8 mouse cellular contexts compared by ENCODE assay signal in the genomic region with DNA sequence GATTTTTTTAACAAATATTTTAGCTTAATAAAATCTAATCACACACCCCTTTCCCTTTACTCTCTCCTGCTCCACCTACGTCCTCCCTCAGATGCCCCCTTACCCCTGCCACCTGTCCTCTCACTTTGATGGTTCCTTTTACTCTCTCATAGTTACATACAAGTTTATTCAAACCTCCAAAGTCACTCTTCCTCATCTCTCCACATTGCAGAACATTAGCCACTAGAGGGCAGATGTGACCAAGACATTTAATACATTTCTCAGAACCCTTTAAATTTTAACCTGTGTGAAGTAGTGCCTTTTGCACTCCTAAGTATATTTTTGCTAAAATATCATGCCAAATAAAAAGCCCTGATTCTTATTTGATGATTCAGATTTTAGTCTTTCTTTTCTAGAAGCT. TPM values are rescaled to one million over a fixed set of nuclear protein-coding genes. Genes with fewer than 3 reads are reported as not detected.
A peak's percentile ranks its signal among the peaks of the same experiment; 100 is the strongest.
DNase-seq lines count a peak whose midpoint lies in the region; ATAC-seq and TF ChIP-seq lines count a peak whose summit lies in the region.
"Had no signal": no experiment of that assay in that cellular context is flagged by ENCODE, and none has a peak within 500 bp of the region (broad histone marks: within the 10 kb centered on the region; RNA-seq: fewer than 3 reads in every experiment).

No protein-coding gene starts in this region.

- H3K4me1 ChIP-seq in midbrain, embryonic 12.5 days, result no peaks in the 10 kb centered on the region

- H3K36me3 ChIP-seq in midbrain, embryonic 12.5 days, result no peaks in the 10 kb centered on the region

- WGBS in midbrain, embryonic 12.5 days, result 45% methylated on average over 1 of the region's 1 CpGs

- no peak overlapping the region for H3K27ac ChIP-seq in layer of hippocampus, adult 2 months
- no peak overlapping the region for H3K27ac ChIP-seq in midbrain, embryonic 12.5 days (replicated peaks)

- H3K9me3 ChIP-seq in midbrain, embryonic 12.5 days, result no peaks in the 10 kb centered on the region

- peak; percentile 32 to 34 for DNase-seq in layer of hippocampus, adult 2 months (ENCODE audit: low spot score in 2 of 2)
- DNase-seq in layer of hippocampus, adult 8-10 months (ENCODE audit: low spot score in 2 of 2), result no peak
- peak; percentile 16 for DNase-seq in Muller cell, postnatal 12 days (ENCODE audit: inconsistent ontology term)
- DNase-seq in c-Kit-positive CD71-positive TER-119-negative erythroid progenitor cells, embryonic 14.5 days (ENCODE audit: low read depth), result peak; percentile 1
- no peak for DNase-seq in testis, postnatal 14 days (ENCODE audit: low spot score)

- peak; percentile 73 to 75 for ATAC-seq in hematopoietic stem cell, adult 5-6 weeks (replicated peaks in 1 of 2; ENCODE audit: insufficient read depth in 1 of 2, low FRiP score in 2 of 2, low TSS enrichment in 1 of 2, low read depth in 1 of 2, poor library complexity in 2 of 2, severe bottlenecking in 2 of 2)
- peak; percentile 63 for ATAC-seq in midbrain, embryonic 12.5 days (ENCODE audit: low FRiP score, low read depth)

- H3K4me3 ChIP-seq in layer of hippocampus, adult 2 months, result no peak overlapping the region
- H3K4me3 ChIP-seq in midbrain, embryonic 12.5 days, result no peak overlapping the region
- H3K4me3 ChIP-seq: erythroblast, embryonic 14.5 days had no signal

- H3K27me3 ChIP-seq in midbrain, embryonic 12.5 days, result no peaks in the 10 kb centered on the region

- no peak overlapping the region for H3K4me2 ChIP-seq in midbrain, embryonic 12.5 days (replicated peaks)

- no peak overlapping the region for H3K9ac ChIP-seq in midbrain, embryonic 12.5 days (replicated peaks)

- TF ChIP-seq CTCF in layer of hippocampus, adult 2 months (conservative IDR thresholded peaks at IDR 0.05), result peak; percentile 89

RNA-seq across cellular contexts. Expression of gene Ifi44, which starts 33.5 kb away (rescaled TPM):
- not detected for total RNA-seq in layer of hippocampus, adult 2 months (2021)
- total RNA-seq in layer of hippocampus, adult 8-10 months (2022), result under 1 TPM in 3 of 4 experiments, not detected in 1; 0.22 to 1.00 (median 0.59) TPM
- total RNA-seq in hematopoietic stem cell, adult 5-6 weeks (2017), result 20.3 and 28.5 TPM in 2 replicates
- 0.08 and 0.10 TPM in 2 replicates for polyA plus RNA-seq in midbrain, embryonic 12.5 days (2016; fragmentation: Nextera tagmentation; extraction: Ambion mirVana)
- polyA plus RNA-seq: erythroblast, embryonic 14.5 days had no signal

RNA-seq across cellular contexts. Expression of gene Ifi44l, which starts 46.4 kb away (rescaled TPM):
- not detected for total RNA-seq in layer of hippocampus, adult 2 months (2021)
- total RNA-seq in layer of hippocampus, adult 8-10 months (2022), result not detected
- not detected in 2 replicates for total RNA-seq in hematopoietic stem cell, adult 5-6 weeks (2017)
- not detected in 2 replicates for polyA plus RNA-seq in midbrain, embryonic 12.5 days (2016; fragmentation: Nextera tagmentation; extraction: Ambion mirVana)
- polyA plus RNA-seq: erythroblast, embryonic 14.5 days had no signal

Comparison
In these comparisons a context has a peak if more than half of its experiments do, and no peak if none do; other contexts are left out.
1. DNase-seq: peak in layer of hippocampus, adult 2 months (2 of 2), Muller cell, postnatal 12 days (single experiment) and c-Kit-positive CD71-positive TER-119-negative erythroid progenitor cells, embryonic 14.5 days (single experiment); none in layer of hippocampus, adult 8-10 months (0 of 2) and testis, postnatal 14 days (single experiment).
2. RNA of gene Ifi44, which starts 33.5 kb away (total RNA-seq): 20.3 to 28.5 TPM in hematopoietic stem cell, adult 5-6 weeks; 0.22 to 1.00 TPM in layer of hippocampus, adult 8-10 months and not detected in layer of hippocampus, adult 2 months; every median in the first group is over 10 times any median in the second.